Mouse (Mus musculus): ENCODE measurements at regions not wholly inside any gene's neighbourhood (a gene's known extent, or its start where the extent isn't known, plus 50 kb on each side); places are given as distances from the start of the nearest gene placed in this dataset.

DNA sequence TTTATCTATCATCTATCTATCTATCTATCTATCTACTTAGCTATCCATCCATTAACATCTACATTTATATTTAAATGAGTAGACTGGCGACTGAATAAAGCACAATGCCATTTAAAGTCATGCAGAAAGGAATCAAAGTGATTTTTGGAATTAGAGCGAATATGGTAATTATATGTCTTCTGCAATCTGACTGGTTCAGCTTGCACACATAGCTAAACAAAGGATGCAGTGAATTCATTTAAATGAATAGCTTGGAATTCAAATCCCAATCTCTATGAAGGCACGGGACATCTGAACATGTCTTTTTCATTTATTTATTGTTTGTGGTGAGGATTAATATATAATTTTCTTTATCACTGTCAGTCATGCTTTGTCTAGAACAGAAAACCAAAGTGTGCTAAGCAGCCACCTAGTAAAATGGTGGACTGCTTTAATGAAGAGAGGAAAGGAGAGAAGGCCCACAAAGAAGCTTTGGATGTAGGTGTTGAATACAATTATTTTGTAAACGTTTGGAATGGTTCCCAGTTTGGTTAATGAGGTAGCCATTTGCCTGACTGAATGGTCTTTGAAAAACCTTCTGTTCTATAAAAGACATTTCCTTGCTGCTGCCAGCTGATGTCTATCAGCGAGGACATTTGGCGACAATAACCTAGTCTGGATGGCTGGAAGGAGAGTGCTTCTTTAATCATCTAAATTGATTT is 451.2 kb upstream of the Pdcd1 start:
- TF ChIP-seq CTCF (IDR thresholded peaks at IDR 0.05; ENCODE audit: control insufficient read depth, insufficient read depth, insufficient read length), result no peak
- TF ChIP-seq MAX (IDR thresholded peaks at IDR 0.05), result no peak
- TF ChIP-seq MYOD1 (IDR thresholded peaks at IDR 0.05; ENCODE audit: control insufficient read depth, insufficient read length, low read depth), result no peak
- no peak for TF ChIP-seq USF1 (IDR thresholded peaks at IDR 0.05; ENCODE audit: low read depth)

All from C2C12 (cell line).